Comparison of ENCODE assay signal across 8 mouse cellular contexts in genomic region chr1:152815265-152815701, GRCm38 (mm10). TPM values are rescaled to one million over a fixed set of nuclear protein-coding genes. Genes with fewer than 3 reads are reported as not detected.
DNase-seq lines count a peak whose midpoint lies in the region; ATAC-seq and TF ChIP-seq lines count a peak whose summit lies in the region.

No protein-coding gene starts in this region.

- TF ChIP-seq RAD21 in MEL (IDR thresholded peaks at IDR 0.05; ENCODE audit: low read depth, low read length), result no peak

- no peaks in the 10 kb centered on the region for H3K27me3 ChIP-seq in MEL (ENCODE audit: control insufficient read depth in 1 of 2, insufficient read depth in 2 of 2, low read length in 2 of 2)
- H3K27me3 ChIP-seq in embryonic facial prominence, embryonic 14.5 days (replicated peaks; ENCODE audit: control insufficient read depth, insufficient read depth, low read length), result no peaks in the 10 kb centered on the region
- no peaks in the 10 kb centered on the region for H3K27me3 ChIP-seq in hindbrain, embryonic 16.5 days (replicated peaks; ENCODE audit: control insufficient read depth, insufficient read depth, low read length)
- no peaks in the 10 kb centered on the region for H3K27me3 ChIP-seq in lung, embryonic 16.5 days (ENCODE audit: control insufficient read depth, insufficient read depth, low read depth, low read length)

- no peak for TF ChIP-seq POLR2A in MEL (IDR thresholded peaks at IDR 0.05; ENCODE audit: control insufficient read depth in 1 of 2, insufficient read depth in 1 of 2, low read depth in 1 of 2, low read length in 2 of 2, poor library complexity in 1 of 2)

- ATAC-seq in embryonic facial prominence, embryonic 14.5 days (ENCODE audit: low read depth), result peak; percentile 93
- ATAC-seq in hindbrain, embryonic 16.5 days, result peak; percentile 90
- ATAC-seq in lung, embryonic 16.5 days (ENCODE audit: low read depth), result peak; percentile 76

- H3K9ac ChIP-seq in MEL (ENCODE audit: control insufficient read depth, low read depth, low read length, poor library complexity, severe bottlenecking), result no peak overlapping the region
- no peak overlapping the region for H3K9ac ChIP-seq in embryonic facial prominence, embryonic 14.5 days (ENCODE audit: low read depth, low read length)
- H3K9ac ChIP-seq in hindbrain, embryonic 16.5 days (ENCODE audit: low read depth, low read length), result no peak overlapping the region
- H3K9ac ChIP-seq in lung, embryonic 16.5 days (ENCODE audit: low read length), result no peak overlapping the region

- peak overlapping the region; percentile 59 for H3K27ac ChIP-seq in gastrocnemius, adult 2 months
- H3K27ac ChIP-seq in MEL (ENCODE audit: control insufficient read depth, low read depth, low read length), result no peak overlapping the region
- no peak overlapping the region for H3K27ac ChIP-seq in embryonic facial prominence, embryonic 14.5 days (replicated peaks; ENCODE audit: low read depth, low read length)
- H3K27ac ChIP-seq in hindbrain, embryonic 16.5 days (ENCODE audit: low read depth, low read length), result no peak overlapping the region
- H3K27ac ChIP-seq in lung, embryonic 16.5 days (ENCODE audit: low read length), result no peak overlapping the region

- H3K4me1 ChIP-seq in MEL (ENCODE audit: control insufficient read depth in 1 of 2, insufficient read depth in 2 of 2, low read length in 2 of 2), result peaks cover 2 to 18% of the 10 kb centered on the region in 2 experiments
- peaks cover 17% of the 10 kb centered on the region; the same call in 1 of the 2 replicates for H3K4me1 ChIP-seq in embryonic facial prominence, embryonic 14.5 days (ENCODE audit: control insufficient read depth, insufficient read depth, low read length)
- H3K4me1 ChIP-seq in hindbrain, embryonic 16.5 days (ENCODE audit: control insufficient read depth, insufficient read depth, low read depth, low read length), result peaks cover 22% of the 10 kb centered on the region
- H3K4me1 ChIP-seq in lung, embryonic 16.5 days (replicated peaks; ENCODE audit: control insufficient read depth, insufficient read depth, low read length), result peaks cover 8% of the 10 kb centered on the region

- intact Hi-C loops in gastrocnemius, adult 2 months (cut with DNase I), result no loop called here

- WGBS in embryonic facial prominence, embryonic 14.5 days, result 28% methylated on average over 5 of the region's 7 CpGs
- 22% methylated on average over 7 of the region's 7 CpGs for WGBS in hindbrain, embryonic 16.5 days
- 21% methylated on average over 7 of the region's 7 CpGs for WGBS in lung, embryonic 16.5 days

- TF ChIP-seq CTCF in gastrocnemius, adult 2 months (IDR thresholded peaks at IDR 0.05), result peak; percentile 47
- TF ChIP-seq CTCF in MEL (IDR thresholded peaks at IDR 0.05 in 2 of 3, conservative IDR thresholded peaks at IDR 0.05 in 1 of 3; ENCODE audit: control insufficient read depth in 1 of 3, insufficient read depth in 1 of 3, low read depth in 2 of 3, low read length in 3 of 3, poor library complexity in 1 of 3, severe bottlenecking in 1 of 3), result peak in 2 of 3 experiments; percentile 24 to 42; a peak in 3 of 6 replicates

- peak overlapping the region; percentile 4 for H3K4me2 ChIP-seq in embryonic facial prominence, embryonic 14.5 days (ENCODE audit: low read depth, low read length)
- no peak overlapping the region for H3K4me2 ChIP-seq in hindbrain, embryonic 16.5 days (ENCODE audit: low read length)
- H3K4me2 ChIP-seq in lung, embryonic 16.5 days (ENCODE audit: low read depth, low read length), result peak overlapping the region; percentile 42

- TF ChIP-seq EP300 in MEL (IDR thresholded peaks at IDR 0.05; ENCODE audit: low read depth in 1 of 2, low read length in 2 of 2), result no peak

- no peaks in the 10 kb centered on the region for H3K79me2 ChIP-seq in MEL (ENCODE audit: control insufficient read depth, insufficient read depth, low read length, poor library complexity)

- peak overlapping the region; percentile 50 for H3K4me3 ChIP-seq in gastrocnemius, adult 2 months
- no peak overlapping the region for H3K4me3 ChIP-seq in MEL (ENCODE audit: control insufficient read depth in 1 of 2, insufficient read depth in 1 of 2, low read depth in 2 of 2, low read length in 2 of 2)
- no peak overlapping the region for H3K4me3 ChIP-seq in embryonic facial prominence, embryonic 14.5 days (ENCODE audit: low read depth, low read length)
- H3K4me3 ChIP-seq in hindbrain, embryonic 16.5 days (ENCODE audit: low read length), result no peak overlapping the region
- H3K4me3 ChIP-seq in lung, embryonic 16.5 days (ENCODE audit: low read length), result peak overlapping the region; percentile 23

- H3K9me3 ChIP-seq in MEL (replicated peaks; ENCODE audit: insufficient read depth, low read length), result no peaks in the 10 kb centered on the region
- H3K9me3 ChIP-seq in embryonic facial prominence, embryonic 14.5 days (ENCODE audit: control insufficient read depth, low read length), result no peaks in the 10 kb centered on the region
- no peaks in the 10 kb centered on the region for H3K9me3 ChIP-seq in hindbrain, embryonic 16.5 days (ENCODE audit: control insufficient read depth, low read length)
- no peaks in the 10 kb centered on the region for H3K9me3 ChIP-seq in lung, embryonic 16.5 days (ENCODE audit: control insufficient read depth, low read length)

- H3K36me3 ChIP-seq in MEL (ENCODE audit: control insufficient read depth in 1 of 2, insufficient read depth in 2 of 2, low read length in 2 of 2), result peaks cover 12 to 13% of the 10 kb centered on the region in 2 experiments
- H3K36me3 ChIP-seq in embryonic facial prominence, embryonic 14.5 days (ENCODE audit: control insufficient read depth, insufficient read depth, low read length), result no peaks in the 10 kb centered on the region
- no peaks in the 10 kb centered on the region for H3K36me3 ChIP-seq in hindbrain, embryonic 16.5 days (ENCODE audit: control insufficient read depth, insufficient read depth, low read length)
- H3K36me3 ChIP-seq in lung, embryonic 16.5 days (ENCODE audit: control insufficient read depth, insufficient read depth, low read length), result no peaks in the 10 kb centered on the region

- peak; percentile 42 for DNase-seq in gastrocnemius, adult 2 months
- no peak for DNase-seq in gastrocnemius, adult 18-20 months (ENCODE audit: low spot score)
- peak; percentile 44 for DNase-seq in MEL (ENCODE audit: low read depth, low spot score)
- peak; percentile 84 for DNase-seq in embryonic facial prominence, embryonic 14.5 days (ENCODE audit: low spot score)
- DNase-seq in retina, postnatal 1 day, result peak; percentile 90
- no peak for DNase-seq in frontal cortex, postnatal 14 days (ENCODE audit: low spot score in 2 of 2)

TF ChIP-seq in MEL, 35 proteins besides CTCF, POLR2A, EP300 and RAD21:
- TF ChIP-seq SMC3 (IDR thresholded peaks at IDR 0.05; ENCODE audit: low read depth, low read length) (no peak), NELFE (IDR thresholded peaks at IDR 0.05; ENCODE audit: low read depth, low read length) (no peak), NRF1 (IDR thresholded peaks at IDR 0.05; ENCODE audit: insufficient read depth, low read depth, low read length, poor library complexity, severe bottlenecking) (no peak), USF1 (IDR thresholded peaks at IDR 0.05; ENCODE audit: low read depth, low read length) (no peak), MAZ (IDR thresholded peaks at IDR 0.05; ENCODE audit: low read depth, low read length) (no peak), ZNF384 (IDR thresholded peaks at IDR 0.05; ENCODE audit: low read depth, low read length) (no peak), GATA1 (IDR thresholded peaks at IDR 0.05; ENCODE audit: low read depth, low read length) (no peak)

RNA-seq across cellular contexts. Expression of gene Ncf2, which starts 15.3 kb away (rescaled TPM):
- under 1 TPM; 0.67 to 0.87 TPM for total RNA-seq in gastrocnemius, adult 2 months (2021)
- total RNA-seq in gastrocnemius, adult 18-20 months (2021), result under 1 TPM; 0.50 to 0.93 TPM
- total RNA-seq in MEL (2012; rRNA removed), result 35.0 and 41.8 TPM in 2 replicates
- 10 to 100 TPM in 1 of 2 experiments, not detected in 1; 49.2 TPM for polyA plus RNA-seq in MEL (2012; ENCODE audit: insufficient read depth in 1 of 2, insufficient read length in 2 of 2, low read depth in 1 of 2, low replicate concordance in 2 of 2, missing spikeins in 1 of 2)
- polyA plus RNA-seq in embryonic facial prominence, embryonic 14.5 days (2014; fragmentation: Nextera tagmentation; extraction: Ambion mirVana), result 5.9 and 6.1 TPM in 2 replicates
- 2.7 and 2.9 TPM in 2 replicates for polyA plus RNA-seq in hindbrain, embryonic 16.5 days (2015; fragmentation: Nextera tagmentation; extraction: Ambion mirVana)
- polyA plus RNA-seq in lung, embryonic 16.5 days (2015; fragmentation: Nextera tagmentation; extraction: Ambion mirVana), result 5.5 and 5.9 TPM in 2 replicates

RNA-seq across cellular contexts. Expression of gene Arpc5, which starts 48.9 kb away (rescaled TPM):
- 10 to 100 TPM in 1 of 2 experiments, 1 to 10 TPM in 1; 9.4 to 11.5 TPM for total RNA-seq in gastrocnemius, adult 2 months (2021)
- total RNA-seq in gastrocnemius, adult 18-20 months (2021), result 10 to 100 TPM in 1 of 2 experiments, 1 to 10 TPM in 1; 7.8 to 11.7 TPM
- 117 and 119 TPM in 2 replicates for total RNA-seq in MEL (2012; rRNA removed)
- polyA plus RNA-seq in MEL (2012; ENCODE audit: insufficient read depth in 1 of 2, insufficient read length in 2 of 2, low read depth in 1 of 2, low replicate concordance in 2 of 2, missing spikeins in 1 of 2), result 100 to 1,000 TPM in 1 of 2 experiments, not detected in 1; 145 TPM
- polyA plus RNA-seq in embryonic facial prominence, embryonic 14.5 days (2014; fragmentation: Nextera tagmentation; extraction: Ambion mirVana), result 267 and 269 TPM in 2 replicates
- polyA plus RNA-seq in hindbrain, embryonic 16.5 days (2015; fragmentation: Nextera tagmentation; extraction: Ambion mirVana), result 300 and 315 TPM in 2 replicates
- 274 and 285 TPM in 2 replicates for polyA plus RNA-seq in lung, embryonic 16.5 days (2015; fragmentation: Nextera tagmentation; extraction: Ambion mirVana)

RNA-seq across cellular contexts. Expression of gene Rgl1, which starts 49.1 kb away (rescaled TPM):
- total RNA-seq in gastrocnemius, adult 2 months (2021), result 10 to 100 TPM in 1 of 2 experiments, 1 to 10 TPM in 1; 9.7 to 10.2 TPM
- total RNA-seq in gastrocnemius, adult 18-20 months (2021), result 1 to 10 TPM; 4.9 to 7.8 TPM
- total RNA-seq in MEL (2012; rRNA removed), result 0.12 and 0.36 TPM in 2 replicates
- polyA plus RNA-seq in MEL (2012; ENCODE audit: insufficient read depth in 1 of 2, insufficient read length in 2 of 2, low read depth in 1 of 2, low replicate concordance in 2 of 2, missing spikeins in 1 of 2), result under 1 TPM in 1 of 2 experiments, not detected in 1; 0.39 TPM
- polyA plus RNA-seq in embryonic facial prominence, embryonic 14.5 days (2014; fragmentation: Nextera tagmentation; extraction: Ambion mirVana), result 43.7 and 50.7 TPM in 2 replicates
- polyA plus RNA-seq in hindbrain, embryonic 16.5 days (2015; fragmentation: Nextera tagmentation; extraction: Ambion mirVana), result 18.4 and 19.4 TPM in 2 replicates
- 49.1 and 53.4 TPM in 2 replicates for polyA plus RNA-seq in lung, embryonic 16.5 days (2015; fragmentation: Nextera tagmentation; extraction: Ambion mirVana)

Comparison
In these comparisons a context has a peak if more than half of its experiments do, and no peak if none do; other contexts are left out.
1. DNase-seq: peak in gastrocnemius, adult 2 months (single experiment), MEL (single experiment), embryonic facial prominence, embryonic 14.5 days (single experiment) and retina, postnatal 1 day (single experiment); none in gastrocnemius, adult 18-20 months (single experiment) and frontal cortex, postnatal 14 days (0 of 2).
2. H3K4me3 ChIP-seq: peak in gastrocnemius, adult 2 months (single experiment) and lung, embryonic 16.5 days (single experiment); none in MEL (0 of 2), embryonic facial prominence, embryonic 14.5 days (single experiment) and hindbrain, embryonic 16.5 days (single experiment).
3. RNA of gene Rgl1, which starts 49.1 kb away (polyA plus RNA-seq): 49.1 to 53.4 TPM in lung, embryonic 16.5 days, 43.7 to 50.7 TPM in embryonic facial prominence, embryonic 14.5 days and 18.4 to 19.4 TPM in hindbrain, embryonic 16.5 days; 0.39 TPM in MEL; every median in the first group is over 10 times any median in the second.
4. Peak in every context shown above with its lines, with median percentiles within 50 percentile points of each other: ATAC-seq.